Mouse (Mus musculus) olfactory bulb, adult 2 months (tissue): Measurements from ENCODE around the gene Thoc2. TPM values are rescaled to one million over a fixed set of nuclear protein-coding genes. Genes with fewer than 3 reads are reported as not detected.

ENCODE experiments used
- H3K27ac ChIP-seq: fragments of 200-500 bp; 2 replicates; pipeline ENCODE4 v1.5.1; 2012; ENCODE audit warnings: low read depth, low read length; ENCODE audit not compliant: insufficient read depth
- H3K4me1 ChIP-seq: fragments of 200-500 bp; 2 replicates; pipeline ENCODE4 v1.6.1; 2012; ENCODE audit warnings: low read length; ENCODE audit not compliant: control insufficient read depth, insufficient read depth
- H3K4me3 ChIP-seq: fragments of 200-500 bp; 2 replicates; pipeline ENCODE4 v1.5.1; 2012; ENCODE audit warnings: mild to moderate bottlenecking, low read depth, low read length, moderate library complexity; ENCODE audit not compliant: insufficient read depth
- CTCF ChIP-seq: fragments of 200-500 bp; IDR thresholded peaks from 2 replicates; pipeline ENCODE4 v1.5.1; 2012; ENCODE audit warnings: low read depth, mild to moderate bottlenecking, low read length, moderate library complexity; ENCODE audit not compliant: insufficient read depth
- POLR2A ChIP-seq: fragments of 200-500 bp; IDR thresholded peaks from 2 replicates; pipeline ENCODE4 v1.6.1; 2012; ENCODE audit warnings: mild to moderate bottlenecking, low read depth, low read length, moderate library complexity; ENCODE audit not compliant: insufficient read depth
- WGBS: fragments of 180-500 bp; shearing (Covaris S2); methylation state at CpG from one replicate; pipeline ENCODE4 v1.1.7; 2018; 5-methylcytosine and 5-hydroxymethylcytosine counted together
- polyA plus RNA-seq: library from polyadenylated mRNA; stranded (reverse); fragments of >200 nt; gene quantifications from 2 replicates; pipeline ENCODE4 v1.2.4, GENCODE M21; 2012; ENCODE audit warnings: low replicate concordance; ENCODE audit not compliant: missing spikeins, insufficient read depth, insufficient read length

Thoc2 gene
- polyA plus RNA-seq, 1 experiment: not detected

DNA sequence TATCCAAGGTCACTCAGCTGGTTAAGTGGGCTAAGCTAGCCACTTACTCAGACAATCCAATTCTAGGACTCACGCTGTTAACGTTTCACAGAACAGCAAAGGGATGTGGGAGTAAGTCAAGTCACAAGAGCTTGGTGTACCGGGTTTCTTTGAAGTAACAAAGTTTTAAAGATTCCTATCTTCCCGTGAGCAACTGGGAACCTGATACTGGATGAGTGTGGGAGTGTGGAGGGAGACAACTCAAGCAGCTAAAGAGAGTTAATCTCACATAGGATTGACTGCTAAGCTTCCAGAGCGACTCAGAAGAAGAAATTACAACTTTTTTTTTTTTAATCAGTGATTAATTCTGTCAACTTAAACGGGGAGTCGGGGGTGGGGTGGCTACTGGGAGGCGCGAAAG is 10.0 kb downstream of the Thoc2 start:
- H3K27ac ChIP-seq: no peak overlapping the region
- H3K4me3 ChIP-seq: peak overlapping the region; percentile 90
- TF ChIP-seq POLR2A: no peak
- TF ChIP-seq CTCF: no peak
- WGBS: 19% methylated on average over 9 of the region's 9 CpGs
- no peaks in the 10 kb centered on the region for H3K4me1 ChIP-seq

DNA sequence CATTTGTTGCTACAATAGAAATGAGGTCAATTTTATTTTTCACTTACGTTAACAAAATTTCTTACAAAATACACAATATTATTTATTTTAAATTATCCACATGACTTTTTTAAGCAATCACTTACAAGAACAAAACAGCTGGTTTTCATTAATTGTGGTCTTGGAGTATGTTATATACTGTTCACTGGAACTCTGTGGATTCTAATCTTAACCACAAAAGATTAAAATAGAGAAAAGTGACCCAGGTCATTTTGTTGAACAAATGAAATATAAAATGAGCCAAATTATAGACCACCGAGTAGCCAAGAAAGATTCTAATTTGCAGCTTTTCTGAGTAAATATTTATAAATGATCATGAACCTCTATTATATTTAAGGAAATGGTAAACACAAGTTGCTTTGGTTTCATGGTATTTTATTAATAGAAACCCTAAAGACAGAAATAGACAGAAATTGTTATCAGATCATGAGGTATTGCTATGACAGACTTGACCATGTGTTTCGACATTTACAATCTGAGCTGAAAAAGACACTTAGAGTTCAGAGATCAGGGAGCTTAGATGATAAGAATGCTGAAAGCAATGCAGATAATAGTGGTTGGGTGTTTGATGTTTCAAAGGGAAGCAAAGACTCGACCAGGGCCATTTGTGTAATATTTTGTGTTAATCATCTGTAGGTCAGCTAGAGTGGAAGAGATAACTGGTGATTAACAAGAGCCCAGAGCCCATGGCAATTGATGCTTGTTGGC is 35.5 kb downstream of the Thoc2 start:
- Histone ChIP-seq H3K27ac (no peak overlapping the region), H3K4me3 (no peak overlapping the region), H3K4me1 (no peaks in the 10 kb centered on the region)
- WGBS: 53% methylated on average over 4 of the region's 4 CpGs
- TF ChIP-seq CTCF (no peak), POLR2A (no peak)

DNA sequence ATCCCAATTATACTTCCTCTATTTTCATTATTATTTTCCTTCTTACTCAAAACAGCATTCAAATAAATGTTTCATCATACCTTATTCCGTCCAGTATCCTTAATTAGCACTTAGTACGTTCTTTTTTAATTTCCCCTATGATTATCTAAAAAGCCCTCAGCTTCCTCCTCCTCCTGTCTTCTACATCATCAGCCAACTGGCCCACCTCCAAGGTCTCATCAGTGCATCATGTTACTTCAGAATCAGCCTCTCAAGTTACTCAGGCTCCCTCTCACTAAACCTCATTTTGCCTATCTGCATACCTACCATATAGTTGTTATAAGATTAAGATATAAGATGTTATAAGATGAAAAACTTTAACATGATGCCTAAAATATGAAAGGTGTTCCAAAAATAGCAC is 43.9 kb downstream of the Thoc2 start:
- Histone ChIP-seq H3K4me1 (no peaks in the 10 kb centered on the region), H3K4me3 (no peak overlapping the region), H3K27ac (no peak overlapping the region)
- 53% methylated on average over 2 of the region's 2 CpGs for WGBS
- TF ChIP-seq POLR2A (no peak), CTCF (no peak)

DNA sequence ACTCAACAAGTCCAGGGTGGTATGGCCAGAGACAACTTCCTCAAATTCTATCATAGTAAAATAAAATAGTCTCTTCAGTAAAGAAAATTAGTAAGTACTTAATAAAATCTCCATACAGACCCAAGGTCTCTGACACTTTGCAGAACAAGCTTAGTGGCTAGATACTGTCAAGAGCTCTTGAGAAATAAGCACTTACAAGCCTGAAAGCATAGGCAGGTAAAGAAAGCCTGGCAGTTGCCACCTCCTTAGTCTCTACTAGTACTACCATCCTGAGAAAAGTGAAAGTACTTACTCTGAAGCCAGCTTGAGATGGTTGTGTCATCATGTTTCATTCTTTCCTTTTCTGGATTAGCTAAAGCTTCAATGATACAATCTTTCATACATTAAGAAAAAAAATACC is 82.7 kb downstream of the Thoc2 start:
- Histone ChIP-seq H3K27ac (no peak overlapping the region), H3K4me1 (no peaks in the 10 kb centered on the region), H3K4me3 (no peak overlapping the region)
- TF ChIP-seq CTCF: no peak

DNA sequence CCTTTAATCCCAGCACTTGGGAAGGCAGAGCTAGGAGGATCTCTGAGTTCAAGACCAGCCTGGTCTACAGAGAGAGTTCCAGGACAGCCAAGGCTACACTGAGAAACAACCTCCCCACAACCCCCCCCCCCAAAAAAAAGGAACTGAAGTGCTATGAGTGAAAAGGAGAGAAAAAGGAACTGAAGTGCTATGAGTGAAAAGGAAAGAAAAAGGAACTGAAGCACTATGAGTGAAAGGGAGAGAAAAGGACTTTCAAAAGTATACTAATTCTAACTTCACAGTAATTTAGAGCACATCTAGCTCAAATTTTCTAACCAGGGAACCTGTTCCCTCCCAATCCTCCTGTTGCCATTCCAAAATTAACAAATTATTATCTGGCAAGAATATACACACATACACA is 114.9 kb downstream of the Thoc2 start:
- Histone ChIP-seq H3K4me1 (no peaks in the 10 kb centered on the region), H3K27ac (no peak overlapping the region), H3K4me3 (no peak overlapping the region)
- TF ChIP-seq POLR2A (no peak), CTCF (no peak)

DNA sequence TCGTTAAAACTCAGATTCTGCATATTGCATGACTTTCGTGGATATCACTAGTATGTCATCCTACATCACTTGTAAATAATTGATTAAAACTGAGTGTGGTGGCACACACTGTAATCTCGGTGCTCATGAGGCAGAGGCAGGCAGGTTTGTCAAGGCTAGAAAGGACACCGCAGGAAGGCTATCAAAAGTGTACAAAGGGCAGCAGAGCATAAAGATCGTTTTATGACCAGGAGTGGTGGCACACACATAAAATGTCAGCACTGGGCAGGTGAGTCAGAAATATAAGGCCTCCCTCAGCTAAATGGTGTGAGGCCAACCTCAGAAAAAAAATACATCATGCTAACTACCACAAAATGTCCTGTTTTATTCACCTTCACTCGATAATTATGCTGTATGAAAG is 127.2 kb downstream of the Thoc2 start:
- Histone ChIP-seq H3K27ac (no peak overlapping the region), H3K4me1 (no peaks in the 10 kb centered on the region), H3K4me3 (no peak overlapping the region)
- WGBS: 88% methylated on average over 6 of the region's 6 CpGs
- TF ChIP-seq CTCF (no peak), POLR2A (no peak)

Other genes starting within 250 kb of the Thoc2 start
- gene Xiap, start 139.0 kb upstream of the Thoc2 start, polyA plus RNA-seq: 56.1 TPM in 1 of 2 replicates, not detected in the other
- gene Stag2, start 228.6 kb upstream of the Thoc2 start, polyA plus RNA-seq: 52.1 and 183 TPM in 2 replicates